Mouse (Mus musculus) forebrain, embryonic 13.5 days (tissue): ENCODE measurements around the gene Prkg2. TPM values are rescaled to one million over a fixed set of nuclear protein-coding genes. Genes with fewer than 3 reads are reported as not detected.

ENCODE experiments used
- ATAC-seq: fragments of 200-750 bp; cut with Nextera tagmentation; 2 replicates; pipeline ENCODE4 v1.8.0; 2017
- H3K27ac ChIP-seq: fragments of 300-500 bp; sonication (generic); 2 replicates; pipeline ENCODE4 v1.5.1; 2015; ENCODE audit warnings: inconsistent platforms, mild to moderate bottlenecking, moderate library complexity
- H3K27me3 ChIP-seq: fragments of 300-500 bp; sonication (generic); 2 replicates; pipeline ENCODE4 v1.6.1; 2015; ENCODE audit warnings: mild to moderate bottlenecking, inconsistent platforms
- H3K36me3 ChIP-seq: fragments of 300-500 bp; sonication (generic); 2 replicates; pipeline ENCODE4 v1.6.1; 2015; ENCODE audit warnings: mild to moderate bottlenecking, inconsistent platforms; ENCODE audit not compliant: poor library complexity, severe bottlenecking
- H3K4me1 ChIP-seq: fragments of 300-500 bp; sonication (generic); 2 replicates; pipeline ENCODE4 v1.6.1; 2015; ENCODE audit warnings: inconsistent platforms
- H3K4me2 ChIP-seq: fragments of 300-500 bp; sonication (generic); 2 replicates; pipeline ENCODE4 v1.6.1; 2015; ENCODE audit warnings: inconsistent platforms, mild to moderate bottlenecking, moderate library complexity
- H3K4me3 ChIP-seq: fragments of 300-500 bp; sonication (generic); 2 replicates; pipeline ENCODE4 v1.5.1; 2015; ENCODE audit warnings: mild to moderate bottlenecking, inconsistent platforms
- H3K9ac ChIP-seq: fragments of 300-500 bp; sonication (generic); 2 replicates; pipeline ENCODE4 v1.6.1; 2015; ENCODE audit warnings: mild to moderate bottlenecking, inconsistent platforms
- H3K9me3 ChIP-seq: fragments of 300-500 bp; sonication (generic); replicated peaks from 2 replicates; pipeline ENCODE4 v1.6.1; 2016; ENCODE audit warnings: inconsistent platforms
- WGBS: fragments of 180-500 bp; shearing (Covaris S2); methylation state at CpG from one replicate; pipeline ENCODE4 v1.1.7; 2015; 5-methylcytosine and 5-hydroxymethylcytosine counted together
- polyA plus RNA-seq: library from polyadenylated mRNA; unstranded; fragments of >200 nt; fragmentation: Nextera tagmentation; extraction: Ambion mirVana; gene quantifications from 2 replicates; pipeline ENCODE4 v1.2.1, GENCODE M21; 2015

The Prkg2 gene
- polyA plus RNA-seq, 1 experiment from 2014 or later = 2.5 TPM

DNA sequence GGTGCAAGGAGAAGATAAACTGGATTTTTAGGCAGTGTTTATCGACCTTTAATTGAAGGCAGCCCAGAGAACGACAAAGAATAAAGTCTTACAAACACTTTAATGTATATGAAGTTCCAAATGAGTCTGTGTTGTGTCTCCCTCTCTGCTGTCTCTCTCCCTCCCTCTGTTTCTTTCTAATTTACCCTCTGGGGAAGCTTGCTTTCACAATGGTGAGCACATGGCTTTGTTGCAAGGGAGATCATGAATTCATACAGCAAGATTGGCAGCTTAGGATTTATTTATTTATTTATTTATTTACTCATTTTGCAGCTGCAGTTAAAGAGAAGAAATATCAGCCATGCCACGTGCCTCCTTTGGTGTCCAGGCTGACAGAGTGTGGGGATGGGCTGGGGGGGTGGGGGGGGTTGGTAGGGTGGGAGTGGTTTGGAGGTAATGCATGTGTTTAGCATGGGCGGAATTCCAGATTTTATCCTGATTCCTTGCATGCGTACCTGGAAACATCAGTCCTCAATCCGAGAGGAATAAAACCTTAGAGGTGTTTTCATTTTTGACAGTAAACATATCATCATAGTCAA lies 97.4 kb downstream of the Prkg2 start:
- Histone ChIP-seq H3K27ac (peak overlapping the region; percentile 54), H3K4me3 (no peak overlapping the region), H3K9ac (no peak overlapping the region), H3K36me3 (no peaks in the 10 kb centered on the region), H3K27me3 (no peaks in the 10 kb centered on the region), H3K4me2 (no peak overlapping the region), H3K9me3 (no peaks in the 10 kb centered on the region), H3K4me1 (0 out of 2 replicates have a peak, but pooled peaks cover 7% of the 10 kb centered on the region)
- 65% methylated on average over 6 of the region's 6 CpGs for WGBS
- ATAC-seq = peak; percentile 30; the same call in 1 of the 2 replicates

DNA sequence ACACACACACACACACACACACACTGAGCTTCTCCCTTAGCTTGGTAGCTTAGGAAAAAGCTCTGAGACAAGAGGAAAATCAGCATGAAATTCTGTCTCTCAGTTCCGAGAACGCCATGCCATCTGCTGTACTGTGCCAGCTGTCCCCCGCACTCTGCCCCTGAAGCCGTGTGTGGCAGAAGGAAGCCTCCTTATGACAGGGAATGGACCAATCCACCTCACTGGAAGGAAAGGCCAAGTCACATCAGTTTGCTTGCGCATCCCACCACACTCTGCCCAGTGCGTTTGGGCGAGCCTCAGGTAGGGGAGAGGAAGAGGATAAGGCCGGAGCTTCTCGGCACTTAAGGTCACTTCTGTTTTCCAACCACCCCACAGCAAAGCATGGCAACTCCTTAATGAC lies 98.0 kb downstream of the Prkg2 start:
- Histone ChIP-seq H3K27ac (peak overlapping the region; percentile 54), H3K36me3 (no peaks in the 10 kb centered on the region), H3K4me2 (no peak overlapping the region), H3K27me3 (no peaks in the 10 kb centered on the region), H3K9me3 (no peaks in the 10 kb centered on the region), H3K4me3 (no peak overlapping the region), H3K9ac (no peak overlapping the region), H3K4me1 (0 out of 2 replicates have a peak, but pooled peaks cover 7% of the 10 kb centered on the region)
- 76% methylated on average over 9 of the region's 9 CpGs for WGBS
- ATAC-seq = peak; percentile 83

DNA sequence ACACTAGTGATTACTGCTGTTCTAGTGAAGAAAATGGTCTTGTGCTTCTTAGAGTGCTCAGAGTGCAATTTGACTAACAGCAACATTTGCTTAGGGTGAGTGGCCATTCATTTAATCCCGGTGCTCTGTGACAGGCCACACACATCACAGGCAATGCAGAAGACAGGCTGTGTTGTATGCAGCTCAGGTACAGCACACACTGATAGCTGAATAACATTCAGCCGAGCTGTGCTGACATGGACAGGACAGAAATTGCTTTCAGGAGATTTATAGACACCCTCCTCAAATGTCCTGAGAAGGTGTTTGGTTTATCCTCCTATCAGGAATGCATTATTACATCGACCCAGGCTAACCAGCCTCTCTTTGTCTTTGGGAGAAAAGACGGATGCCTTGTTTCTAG lies 99.3 kb downstream of the Prkg2 start:
- Histone ChIP-seq H3K36me3 (no peaks in the 10 kb centered on the region), H3K27me3 (no peaks in the 10 kb centered on the region), H3K27ac (no peak overlapping the region), H3K4me3 (no peak overlapping the region), H3K4me2 (no peak overlapping the region), H3K9ac (no peak overlapping the region), H3K4me1 (0 out of 2 replicates have a peak, but pooled peaks cover 3% of the 10 kb centered on the region), H3K9me3 (no peaks in the 10 kb centered on the region)
- 50% methylated on average over 4 of the region's 4 CpGs for WGBS
- no peak for ATAC-seq

DNA sequence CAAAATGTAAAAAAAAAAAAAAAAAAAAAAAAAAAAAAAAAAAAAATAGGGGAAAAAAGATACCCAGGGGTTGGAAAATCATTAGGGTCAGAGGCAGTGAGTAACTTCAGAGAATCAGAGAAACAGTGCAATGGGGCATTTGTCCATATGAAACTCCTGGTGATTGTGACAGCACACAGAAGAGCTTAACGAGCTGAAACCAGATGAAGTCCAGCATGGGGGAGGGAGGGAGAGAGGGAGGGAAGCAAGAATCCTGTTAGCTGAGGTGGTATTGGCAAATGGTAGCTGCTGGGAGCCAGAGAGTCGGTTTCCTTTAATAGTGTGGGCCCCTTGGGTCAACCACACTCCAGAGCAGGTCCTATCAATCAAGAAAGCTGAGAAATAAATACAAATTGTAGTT lies 100.5 kb downstream of the Prkg2 start:
- Histone ChIP-seq H3K4me2 (no peak overlapping the region), H3K27ac (no peak overlapping the region), H3K4me3 (no peak overlapping the region), H3K27me3 (no peaks in the 10 kb centered on the region), H3K36me3 (no peaks in the 10 kb centered on the region), H3K9ac (no peak overlapping the region), H3K4me1 (0 out of 2 replicates have a peak, but pooled peaks cover 3% of the 10 kb centered on the region), H3K9me3 (no peaks in the 10 kb centered on the region)
- WGBS = 22% methylated on average over 2 of the region's 2 CpGs
- no peak for ATAC-seq

DNA sequence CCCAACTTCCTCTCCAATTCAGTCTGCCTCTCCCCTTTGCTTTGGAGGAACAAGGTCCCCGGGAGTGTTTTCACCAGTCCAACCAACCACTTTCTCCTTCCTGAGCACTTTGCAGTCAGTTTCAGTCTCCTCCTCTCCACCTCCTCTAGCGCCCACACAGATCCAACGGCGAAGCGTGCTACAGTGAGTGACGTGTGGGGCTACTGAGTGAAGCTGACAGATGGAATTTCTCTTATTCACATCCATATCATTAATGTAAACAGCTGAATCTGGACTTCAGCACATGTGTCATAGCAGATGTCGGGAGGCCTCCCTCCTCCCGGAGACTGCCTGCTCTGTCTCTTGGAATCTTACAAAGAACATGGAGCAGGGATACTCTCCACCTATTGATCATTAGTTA lies 101.2 kb downstream of the Prkg2 start:
- 74% methylated on average over 8 of the region's 8 CpGs for WGBS
- H3K4me2 ChIP-seq = no peak overlapping the region
- ATAC-seq = no peak
- no peak overlapping the region for H3K4me3 ChIP-seq
- no peaks in the 10 kb centered on the region for H3K36me3 ChIP-seq
- no peaks in the 10 kb centered on the region for H3K9me3 ChIP-seq
- no peak overlapping the region for H3K9ac ChIP-seq
- no peak overlapping the region for H3K27ac ChIP-seq
- no peaks in the 10 kb centered on the region for H3K27me3 ChIP-seq
- H3K4me1 ChIP-seq = 0 out of 2 replicates have a peak, but pooled peaks cover 3% of the 10 kb centered on the region

DNA sequence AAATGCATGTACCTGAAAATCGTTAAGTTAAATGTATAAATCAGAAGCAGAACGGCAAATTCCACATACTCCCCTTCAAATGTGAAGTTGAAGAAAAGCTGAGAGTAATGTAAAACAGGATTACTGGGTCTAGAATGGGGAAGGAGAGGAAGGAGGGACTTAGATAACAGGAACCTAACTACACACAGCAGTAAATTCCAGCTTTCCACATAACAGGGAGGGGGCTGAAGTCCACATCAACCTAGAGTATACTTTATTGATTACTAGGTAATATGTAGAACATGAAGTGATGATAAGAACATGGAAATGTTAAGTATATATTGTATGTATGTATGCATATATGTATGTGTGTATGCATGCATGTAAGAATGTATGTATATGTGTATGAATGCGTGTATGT lies 114.2 kb downstream of the Prkg2 start:
- Histone ChIP-seq H3K9ac (no peak overlapping the region), H3K27me3 (no peaks in the 10 kb centered on the region), H3K27ac (no peak overlapping the region), H3K4me2 (no peak overlapping the region), H3K36me3 (no peaks in the 10 kb centered on the region), H3K9me3 (no peaks in the 10 kb centered on the region), H3K4me3 (no peak overlapping the region), H3K4me1 (peaks cover 13% of the 10 kb centered on the region)
- 91% methylated on average over 3 of the region's 3 CpGs for WGBS
- ATAC-seq = no peak

DNA sequence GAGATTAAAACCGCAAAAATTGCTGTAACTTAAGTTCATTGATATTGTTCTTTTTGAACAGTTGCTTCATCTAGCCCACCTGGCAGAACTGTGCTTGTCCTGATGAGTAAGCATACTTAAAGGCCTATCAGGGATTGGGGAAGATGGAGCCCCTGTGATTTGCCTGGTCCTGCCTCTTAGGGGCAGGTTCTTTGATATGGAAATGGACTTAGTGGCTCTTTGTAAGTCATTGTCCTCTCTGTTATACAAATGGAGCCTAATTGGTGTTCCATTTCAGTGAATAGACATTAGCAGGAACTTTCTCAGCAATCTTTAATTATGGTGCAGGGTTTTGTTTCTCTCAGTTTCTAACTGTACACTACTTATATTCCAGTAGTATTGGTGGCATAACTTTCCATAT lies 115.5 kb downstream of the Prkg2 start:
- no peaks in the 10 kb centered on the region for H3K9me3 ChIP-seq
- 23% methylated on average over 1 of the region's 1 CpGs for WGBS
- peaks cover 13% of the 10 kb centered on the region for H3K4me1 ChIP-seq
- no peak overlapping the region for H3K27ac ChIP-seq
- H3K9ac ChIP-seq = no peak overlapping the region
- 0 out of 2 replicates have a peak, but pooled peaks have one; percentile 41 for ATAC-seq
- no peak overlapping the region for H3K4me3 ChIP-seq
- no peaks in the 10 kb centered on the region for H3K36me3 ChIP-seq
- no peaks in the 10 kb centered on the region for H3K27me3 ChIP-seq
- H3K4me2 ChIP-seq = no peak overlapping the region

DNA sequence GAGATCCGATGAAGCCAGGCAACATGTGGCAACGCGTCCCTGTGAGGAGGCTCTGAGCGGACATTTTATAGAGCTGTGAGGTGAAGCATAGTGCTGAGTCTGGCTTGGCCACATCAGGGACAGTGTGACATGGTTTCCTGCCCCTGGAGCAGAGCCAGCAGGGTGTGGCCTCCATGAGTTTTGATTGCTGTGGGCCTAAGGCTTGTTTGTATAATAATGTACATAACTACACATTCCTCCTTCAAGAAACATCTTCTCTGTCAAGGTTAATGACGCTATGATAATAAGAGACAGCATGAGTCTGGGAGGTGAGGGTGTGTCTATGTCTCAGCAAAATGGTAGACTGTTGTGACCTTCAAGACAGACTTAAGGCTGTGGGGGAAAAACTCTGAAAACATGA lies 118.4 kb downstream of the Prkg2 start:
- Histone ChIP-seq H3K36me3 (no peaks in the 10 kb centered on the region), H3K27me3 (no peaks in the 10 kb centered on the region), H3K9me3 (no peaks in the 10 kb centered on the region), H3K4me3 (no peak overlapping the region), H3K4me1 (peaks cover 13% of the 10 kb centered on the region), H3K27ac (no peak overlapping the region), H3K9ac (no peak overlapping the region), H3K4me2 (no peak overlapping the region)
- no peak for ATAC-seq
- WGBS = 93% methylated on average over 5 of the region's 5 CpGs

DNA sequence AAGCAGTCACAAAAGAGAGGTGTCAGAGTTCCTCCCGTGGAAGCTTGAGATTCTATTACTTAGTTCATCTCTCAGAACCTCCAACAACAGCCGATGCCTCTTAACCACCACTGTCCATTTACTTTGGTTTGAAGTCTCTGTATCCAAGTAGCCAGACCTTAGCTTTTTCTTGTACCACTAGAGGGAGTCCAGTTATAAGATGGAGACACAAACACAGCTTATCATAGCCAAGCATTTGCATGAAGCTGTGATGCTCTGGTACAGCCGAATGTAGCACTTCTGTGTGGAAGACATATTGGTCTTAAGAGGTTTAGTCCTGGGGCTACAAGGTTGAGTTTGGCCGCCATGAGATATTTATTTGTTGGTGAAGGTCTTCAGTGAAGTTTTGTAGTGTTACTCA lies 134.8 kb downstream of the Prkg2 start:
- no peak overlapping the region for H3K4me2 ChIP-seq
- no peaks in the 10 kb centered on the region for H3K9me3 ChIP-seq
- no peaks in the 10 kb centered on the region for H3K27me3 ChIP-seq
- no peak overlapping the region for H3K9ac ChIP-seq
- H3K4me1 ChIP-seq = no peaks in the 10 kb centered on the region
- no peak overlapping the region for H3K27ac ChIP-seq
- no peak overlapping the region for H3K4me3 ChIP-seq
- 59% methylated on average over 4 of the region's 4 CpGs for WGBS
- ATAC-seq = 0 out of 2 replicates have a peak, but pooled peaks have one; percentile 61
- H3K36me3 ChIP-seq = no peaks in the 10 kb centered on the region

DNA sequence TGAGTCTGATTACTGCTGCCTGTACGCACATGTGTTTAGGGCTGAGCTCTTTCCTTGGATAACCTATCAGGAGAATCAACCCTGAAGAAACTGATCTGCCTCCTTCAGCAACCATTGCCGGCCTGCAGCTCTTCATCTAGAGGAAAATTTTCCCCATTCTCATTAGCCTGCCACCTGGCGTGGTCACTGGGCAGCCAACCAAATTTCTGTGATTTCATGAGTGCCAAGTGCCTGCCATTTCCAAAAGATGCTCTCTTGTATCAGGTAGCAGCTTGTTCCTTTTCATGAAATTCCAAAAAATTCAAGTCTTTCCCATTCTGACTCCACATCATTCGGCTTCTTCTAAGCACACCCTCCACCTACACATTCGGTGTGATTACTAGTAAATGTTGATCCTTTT lies 136.2 kb downstream of the Prkg2 start:
- 73% methylated on average over 5 of the region's 5 CpGs for WGBS
- H3K4me3 ChIP-seq = no peak overlapping the region
- no peaks in the 10 kb centered on the region for H3K27me3 ChIP-seq
- H3K4me1 ChIP-seq = no peaks in the 10 kb centered on the region
- H3K9ac ChIP-seq = no peak overlapping the region
- no peak overlapping the region for H3K27ac ChIP-seq
- no peaks in the 10 kb centered on the region for H3K9me3 ChIP-seq
- H3K4me2 ChIP-seq = no peak overlapping the region
- no peaks in the 10 kb centered on the region for H3K36me3 ChIP-seq
- no peak for ATAC-seq

DNA sequence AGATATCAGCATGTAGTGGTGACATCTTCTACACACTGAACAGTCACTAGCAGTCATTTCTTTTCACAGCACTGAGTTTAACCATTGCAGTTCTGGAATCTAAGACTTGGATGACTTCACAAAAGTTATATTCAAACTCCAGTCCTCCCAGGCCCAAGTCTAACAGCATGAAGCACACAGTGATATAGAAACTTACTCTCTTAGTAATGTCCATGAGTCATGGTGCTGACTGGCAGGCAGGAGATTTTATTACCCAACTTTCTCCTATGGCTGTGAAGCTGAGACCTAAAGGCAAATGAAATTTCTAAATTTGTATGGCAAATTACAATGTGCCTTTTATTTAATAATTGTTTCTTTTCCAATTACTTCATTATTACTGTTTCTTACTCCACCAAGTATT lies 139.2 kb downstream of the Prkg2 start:
- no peak for ATAC-seq
- Histone ChIP-seq H3K9ac (no peak overlapping the region), H3K4me2 (no peak overlapping the region), H3K9me3 (no peaks in the 10 kb centered on the region), H3K27me3 (no peaks in the 10 kb centered on the region), H3K27ac (no peak overlapping the region), H3K36me3 (no peaks in the 10 kb centered on the region), H3K4me3 (no peak overlapping the region), H3K4me1 (no peaks in the 10 kb centered on the region)

DNA sequence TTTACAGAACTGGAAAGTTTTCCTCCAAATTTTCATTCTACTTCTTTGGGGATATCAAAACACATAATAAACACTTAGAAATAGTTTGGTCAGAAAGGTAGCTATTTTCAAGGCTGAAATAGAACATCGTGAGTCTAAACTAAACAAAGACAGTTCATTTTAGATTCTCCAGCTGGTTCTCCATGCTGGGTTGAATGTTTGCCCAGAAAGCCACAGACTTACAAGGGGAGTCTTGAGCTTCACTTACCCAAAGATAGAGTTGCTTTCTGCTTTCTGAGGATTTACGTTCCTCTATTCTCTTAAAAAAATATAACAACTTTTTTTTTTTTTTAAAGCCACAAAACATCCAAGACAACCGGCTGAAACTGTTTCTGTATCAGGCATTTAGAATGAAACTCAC lies 142.9 kb downstream of the Prkg2 start:
- H3K27me3 ChIP-seq = no peaks in the 10 kb centered on the region
- no peaks in the 10 kb centered on the region for H3K36me3 ChIP-seq
- H3K9ac ChIP-seq = no peak overlapping the region
- ATAC-seq = no peak
- H3K4me2 ChIP-seq = no peak overlapping the region
- H3K9me3 ChIP-seq = no peaks in the 10 kb centered on the region
- WGBS = 94% methylated on average over 3 of the region's 3 CpGs
- H3K4me3 ChIP-seq = no peak overlapping the region
- H3K4me1 ChIP-seq = no peaks in the 10 kb centered on the region
- H3K27ac ChIP-seq = no peak overlapping the region

DNA sequence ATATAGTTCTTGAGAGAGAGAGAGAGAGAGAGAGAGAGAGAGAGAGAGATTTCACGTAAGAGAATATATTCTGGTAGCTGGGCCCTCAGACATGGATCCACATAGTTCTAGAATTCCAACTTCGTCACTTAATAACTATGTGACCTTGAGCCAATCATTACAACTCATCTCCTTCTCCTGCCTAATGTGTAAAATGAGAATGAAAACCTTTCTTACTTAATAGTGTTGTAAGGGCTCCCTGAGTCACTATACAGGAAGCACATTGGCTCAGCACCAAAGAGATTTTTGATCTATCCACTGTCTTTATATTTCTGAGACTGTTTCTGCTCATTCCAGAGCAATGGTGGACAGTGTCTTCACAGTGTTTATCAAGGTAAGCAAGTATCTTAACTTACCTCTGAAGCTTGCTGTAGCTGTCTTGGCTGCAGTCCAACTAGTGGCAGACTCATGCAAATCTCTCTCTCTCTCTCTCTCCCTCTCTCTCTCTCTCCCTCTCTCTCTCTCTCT lies 146.6 kb downstream of the Prkg2 start:
- H3K4me1 ChIP-seq = no peaks in the 10 kb centered on the region
- no peaks in the 10 kb centered on the region for H3K36me3 ChIP-seq
- H3K4me3 ChIP-seq = no peak overlapping the region
- no peaks in the 10 kb centered on the region for H3K9me3 ChIP-seq
- WGBS = 91% methylated on average over 2 of the region's 2 CpGs
- ATAC-seq = no peak
- no peak overlapping the region for H3K4me2 ChIP-seq
- no peak overlapping the region for H3K27ac ChIP-seq
- no peaks in the 10 kb centered on the region for H3K27me3 ChIP-seq
- no peak overlapping the region for H3K9ac ChIP-seq
